Mouse (Mus musculus) adipocyte (in vitro differentiated cells): ENCODE data around the gene Kctd20.

Experiments
- DNase-seq: peaks from one replicate; pipeline ENCODE4 v3.0.0-alpha.2; 2016; ENCODE audit warnings: low spot score

The Kctd20 gene

DNA sequence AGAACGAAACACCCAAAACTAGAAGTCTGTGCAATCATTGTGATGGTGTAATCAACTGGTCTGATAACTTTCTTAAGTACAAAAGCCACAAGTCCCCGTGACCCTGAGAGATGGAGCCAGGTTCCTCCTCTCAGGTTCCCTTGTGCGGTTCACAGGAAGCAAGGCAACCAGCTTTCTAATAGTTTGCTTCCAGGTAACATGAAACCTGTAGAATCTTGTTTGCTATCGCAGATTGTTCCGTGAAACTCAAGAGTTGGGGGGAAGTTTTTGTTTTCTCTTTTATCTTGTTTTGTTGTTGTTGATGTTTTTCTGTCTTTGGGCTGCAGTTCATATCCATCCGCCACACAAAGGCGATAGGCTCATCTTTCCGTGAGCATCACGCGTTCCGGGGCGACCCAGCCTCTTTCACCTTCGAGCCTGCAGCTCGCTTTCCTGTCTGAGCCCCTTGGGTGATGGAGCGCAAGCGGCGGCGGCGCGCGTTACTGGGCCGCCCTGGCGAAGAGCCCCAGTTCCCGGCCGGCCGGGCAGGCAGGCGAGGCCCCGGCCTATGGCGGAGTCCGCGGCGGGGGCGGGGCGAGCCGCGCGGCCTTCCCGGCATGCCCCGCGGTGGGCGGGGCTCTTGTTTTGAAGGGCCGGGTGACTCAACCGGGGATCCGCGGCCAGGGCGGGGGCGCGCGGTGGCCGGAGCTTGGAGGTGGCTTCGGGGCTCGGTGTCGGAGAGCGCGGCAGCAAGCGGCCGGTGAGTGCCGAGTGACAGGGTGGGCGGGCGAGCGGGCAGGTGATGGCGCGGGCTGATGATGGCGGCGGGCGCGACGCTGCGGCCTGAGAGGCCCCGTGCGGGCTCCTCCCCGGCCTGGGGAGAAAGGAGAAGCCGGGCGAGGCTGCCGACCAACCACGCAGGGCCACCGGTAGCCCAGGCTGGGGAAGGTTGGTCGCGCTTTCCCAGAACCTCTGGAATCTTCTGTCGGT is at the start of gene Kctd20:
Kctd20 (plus strand) TSS at position 120 of the 969 bp plus-strand sequence.
- peak; percentile 89 for DNase-seq

DNA sequence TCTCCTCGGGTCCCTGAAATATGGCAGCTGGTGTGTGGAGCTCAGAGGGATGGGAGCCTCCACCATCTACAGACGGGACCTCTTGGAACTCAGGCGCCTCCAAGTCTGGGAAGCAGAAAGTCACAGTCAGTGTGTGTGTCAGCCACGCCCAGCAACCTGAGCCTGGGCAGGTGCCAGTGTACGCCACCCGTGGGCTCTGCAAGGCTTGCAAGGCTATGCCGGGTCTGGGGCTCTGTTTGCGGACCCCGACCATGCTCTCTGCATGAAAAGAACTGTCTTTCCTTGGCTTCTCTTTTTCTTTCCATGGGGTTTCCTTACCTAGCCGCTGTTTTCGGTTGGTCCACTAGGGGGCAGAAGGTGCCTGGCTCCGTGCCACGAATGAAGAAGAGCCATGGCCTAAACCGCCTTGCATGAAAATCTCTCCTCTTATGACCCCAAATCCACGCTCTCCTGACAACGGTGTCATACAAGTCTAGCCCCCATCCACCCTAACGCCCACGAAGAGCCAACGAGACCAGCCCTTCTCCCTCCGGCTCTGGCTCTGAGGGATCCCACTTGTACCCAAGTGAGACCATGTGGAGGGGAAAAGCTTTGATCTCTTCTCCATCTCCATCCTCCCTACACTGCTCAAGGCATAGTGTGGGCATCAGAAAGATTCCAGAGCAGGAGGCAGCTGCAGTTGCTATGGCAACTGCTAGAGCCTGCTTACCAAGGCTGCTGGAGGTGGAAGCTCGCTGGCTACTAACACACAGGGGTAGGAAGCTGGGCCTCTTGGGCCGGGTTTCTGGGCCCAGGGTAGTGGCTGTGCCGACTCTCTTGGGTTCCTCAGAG is 47.0 kb upstream of the Kctd20 start:
- peak; percentile 65 for DNase-seq

DNA sequence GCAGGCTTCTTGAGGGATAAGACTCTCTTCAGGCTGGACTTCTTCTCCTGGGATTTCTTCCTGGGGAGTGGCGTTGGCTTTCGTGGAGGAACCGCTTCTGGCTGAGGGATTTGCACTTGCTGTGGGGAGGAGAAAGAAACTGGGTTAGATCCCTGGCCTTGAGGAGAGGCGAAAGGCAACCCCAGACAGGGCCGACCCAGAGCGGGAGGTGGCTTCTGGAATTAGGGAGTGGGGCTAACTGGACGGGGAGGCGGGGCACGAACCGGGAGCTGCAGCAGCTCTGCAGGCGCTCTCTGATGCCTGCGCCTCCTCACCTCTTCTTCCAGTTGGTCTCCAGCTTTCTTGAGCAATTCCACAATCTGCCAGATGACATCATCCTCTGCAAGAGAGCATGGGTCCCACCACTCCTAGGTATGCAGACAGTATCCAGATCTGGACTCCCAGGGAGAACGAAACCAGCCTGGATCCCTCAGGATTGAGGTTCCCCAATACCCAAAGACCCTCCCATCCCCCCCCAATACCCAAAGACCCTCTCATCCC is 46.3 kb upstream of the Kctd20 start:
- DNase-seq = no peak

DNA sequence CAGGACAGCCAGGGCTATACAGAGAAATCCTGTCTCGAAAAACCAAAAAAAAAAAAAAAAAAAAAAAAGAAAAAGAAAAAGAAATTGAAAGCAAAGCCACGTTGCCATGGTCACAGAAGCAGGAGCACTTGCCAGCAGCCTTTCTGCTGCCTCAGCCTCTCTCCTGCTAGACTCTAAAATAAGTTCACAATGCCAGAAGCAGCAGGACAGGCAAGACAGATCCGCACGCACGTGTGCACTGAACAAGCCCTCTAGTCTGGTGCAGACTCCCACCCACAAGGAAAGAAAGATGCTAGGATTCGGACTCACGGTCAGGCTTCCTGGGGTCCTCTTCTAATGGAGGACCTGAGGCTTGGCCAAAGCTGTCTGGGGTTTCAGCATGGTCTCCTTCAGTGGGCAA is 43.8 kb upstream of the Kctd20 start:
- DNase-seq = peak; percentile 52

DNA sequence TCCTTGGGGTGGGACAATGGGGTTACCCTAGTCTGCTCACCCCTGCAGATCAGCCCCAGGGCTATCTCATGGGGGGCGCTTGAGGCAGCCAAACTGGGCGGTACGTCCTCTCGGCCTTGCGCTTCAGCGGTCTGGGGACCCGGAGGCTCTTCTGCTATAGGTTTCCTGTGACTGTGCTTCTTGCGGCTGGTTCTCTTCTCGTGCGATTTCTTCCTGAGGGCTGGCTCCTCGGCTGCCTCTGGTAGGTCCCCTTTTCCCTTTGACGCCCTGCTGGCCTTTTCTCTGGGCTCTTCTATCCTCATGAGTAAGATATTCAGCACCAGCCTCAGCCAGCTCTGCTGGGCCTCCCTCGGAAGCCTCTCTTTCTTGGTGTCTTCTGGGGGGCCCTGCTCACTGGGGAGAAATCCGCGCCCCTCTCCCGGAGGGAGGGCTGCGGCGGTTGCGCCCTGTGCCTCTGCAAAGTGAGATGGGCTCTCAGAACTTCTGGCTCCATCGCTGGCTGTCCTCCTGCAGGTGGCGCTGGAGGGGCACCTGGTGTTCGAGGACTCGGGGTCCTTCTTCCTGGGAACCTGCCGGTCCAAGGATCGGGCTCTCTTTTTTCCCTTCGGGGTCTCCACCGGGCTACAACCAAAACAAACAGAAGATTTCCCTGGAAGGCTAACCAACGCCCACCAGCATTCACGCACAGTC is 42.4 kb upstream of the Kctd20 start:
- no peak for DNase-seq

DNA sequence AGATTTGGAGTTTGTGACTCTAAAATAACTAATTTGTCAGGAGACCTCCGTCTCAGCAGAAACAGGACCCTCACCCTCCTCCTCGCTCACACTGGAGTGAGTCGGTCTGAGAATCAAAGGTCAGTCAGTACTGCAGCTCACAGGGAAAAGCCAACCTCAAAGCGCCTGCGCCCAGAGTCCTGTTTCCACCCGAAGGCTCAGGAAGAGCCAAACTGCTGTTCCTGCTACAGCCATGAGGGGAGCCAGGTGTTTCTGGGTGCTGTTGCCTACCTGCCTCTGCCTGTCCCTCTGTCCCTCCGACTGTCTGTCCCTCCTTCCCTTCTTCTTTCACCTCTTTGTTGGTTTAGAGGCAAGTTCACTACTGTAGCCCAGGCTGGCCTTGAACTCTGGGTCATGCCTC is 41.6 kb upstream of the Kctd20 start:
- no peak for DNase-seq

DNA sequence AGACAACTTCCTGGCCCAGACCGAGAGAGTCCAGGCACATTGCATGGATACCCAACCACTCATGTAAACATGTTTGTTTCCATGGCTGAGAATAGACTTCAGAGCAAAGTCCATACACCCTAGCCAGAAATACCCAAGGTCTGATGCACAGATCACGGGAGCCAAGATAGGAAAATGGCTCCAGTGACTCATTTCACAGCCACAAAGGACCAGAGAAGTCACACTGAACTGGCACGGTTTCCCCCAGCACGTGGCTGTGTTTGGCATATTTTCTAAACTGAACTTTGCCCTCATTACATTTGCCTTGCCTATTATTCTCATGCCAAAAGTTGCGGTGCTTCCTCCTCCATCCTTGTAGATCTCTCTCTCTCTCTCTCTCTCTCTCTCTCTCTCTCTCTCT is 38.5 kb upstream of the Kctd20 start:
- DNase-seq = peak; percentile 97

DNA sequence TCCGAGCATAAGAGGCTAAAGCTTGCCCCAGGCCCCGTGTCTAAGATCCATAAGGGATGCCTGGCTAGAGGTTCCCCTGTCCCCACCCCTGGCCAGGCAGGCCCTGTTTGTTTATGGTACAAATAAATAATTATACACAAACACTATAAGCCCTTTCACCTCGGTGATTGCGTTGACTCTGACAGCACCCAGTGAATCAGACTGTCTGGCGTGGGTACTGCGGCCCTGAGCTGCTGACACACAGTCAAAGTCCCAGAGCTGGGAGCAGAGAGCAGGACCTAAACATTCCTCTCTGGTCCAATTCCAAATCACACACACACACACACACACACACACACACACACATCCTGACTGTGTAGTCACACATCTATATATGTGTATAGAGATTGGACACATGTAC is 37.8 kb upstream of the Kctd20 start:
- DNase-seq = peak; percentile 53

DNA sequence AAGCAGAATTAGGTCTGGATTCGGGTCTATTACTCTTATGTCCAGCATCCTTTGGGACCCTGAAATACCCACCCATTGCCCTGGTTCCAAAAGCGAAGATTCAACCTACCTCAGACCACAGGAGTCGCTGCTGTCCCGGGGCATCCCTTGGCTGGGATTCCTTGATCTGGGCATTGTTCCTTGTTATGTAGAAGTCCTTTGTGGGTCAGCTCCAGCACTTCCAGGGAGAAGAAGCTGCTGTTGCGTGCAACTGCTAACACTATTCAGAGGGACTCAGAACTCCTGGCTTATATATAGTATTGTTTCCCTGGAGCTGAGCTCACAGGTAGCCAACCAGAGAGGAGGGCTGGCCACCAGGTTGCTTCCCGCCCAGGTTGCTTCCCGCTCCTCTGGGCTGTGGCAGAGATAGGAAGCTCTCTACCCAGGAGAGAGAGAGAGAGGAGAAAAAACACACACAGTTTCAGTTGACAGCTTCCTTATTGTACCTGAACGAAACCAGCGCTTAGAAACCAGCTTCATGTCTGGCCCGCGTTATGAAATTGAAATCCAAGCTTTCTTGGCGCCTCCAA is 36.6 kb upstream of the Kctd20 start, which contains the start of gene 4930539E08Rik:
4930539E08Rik (minus strand) TSS at position 265 of the 569 bp plus-strand sequence.
- no peak for DNase-seq

DNA sequence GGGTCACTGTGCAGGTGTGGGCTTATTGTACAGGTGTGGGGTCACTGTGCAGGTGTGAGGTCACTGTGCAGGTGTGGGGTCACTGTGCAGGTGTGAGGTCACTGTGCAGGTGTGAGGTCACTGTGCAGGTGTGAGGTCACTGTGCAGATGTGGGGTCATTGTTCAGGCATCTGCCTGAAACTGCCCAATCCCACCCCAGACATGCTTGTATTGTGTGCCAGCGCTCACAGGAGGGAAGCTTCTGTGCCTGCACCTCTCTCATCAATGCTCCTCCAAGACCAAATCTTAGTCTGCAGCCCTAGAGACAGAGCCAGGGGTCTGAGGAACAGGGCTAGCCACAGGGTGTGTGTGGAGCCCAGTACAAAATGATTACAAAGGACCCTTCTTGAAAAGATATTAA is 35.2 kb upstream of the Kctd20 start:
- DNase-seq = no peak

DNA sequence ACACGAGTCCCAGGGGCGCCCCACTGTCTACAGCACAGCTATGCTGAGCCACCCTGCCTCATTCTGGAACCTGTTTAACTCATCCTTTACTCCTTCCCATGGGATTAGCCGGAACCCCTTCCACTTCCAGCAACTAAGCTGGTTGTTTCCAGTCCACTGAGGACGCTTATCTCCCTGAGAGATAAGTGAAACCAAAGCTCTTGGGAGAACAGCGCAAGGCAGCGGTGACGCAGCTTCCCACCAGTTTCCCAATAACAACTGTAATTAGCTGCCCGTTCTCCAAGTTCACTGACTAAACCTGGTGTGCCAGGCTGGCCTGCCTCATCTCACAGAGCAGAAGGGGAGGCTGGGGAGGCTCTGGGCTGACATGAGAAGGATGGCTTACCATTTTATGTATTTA is 30.7 kb upstream of the Kctd20 start:
- no peak for DNase-seq

DNA sequence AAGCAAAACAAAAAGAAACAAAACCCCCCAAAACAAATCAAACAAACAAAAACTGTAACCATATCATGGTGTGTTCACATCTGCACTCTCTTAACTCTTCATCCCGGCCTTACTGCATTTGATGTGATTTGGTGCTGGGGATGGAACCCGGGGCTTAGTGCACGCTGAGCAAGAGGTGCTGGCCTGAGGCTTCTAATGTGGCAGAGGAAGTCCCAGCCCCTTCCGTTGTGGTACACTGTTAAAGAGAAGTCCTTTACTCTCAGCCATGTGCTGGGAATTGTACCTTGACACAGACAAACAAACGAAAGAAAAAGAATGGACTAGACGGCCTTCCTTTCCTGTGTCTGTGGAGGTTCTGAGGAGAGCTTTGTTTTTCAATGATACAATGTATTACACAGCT is 29.7 kb upstream of the Kctd20 start:
- DNase-seq = no peak

DNA sequence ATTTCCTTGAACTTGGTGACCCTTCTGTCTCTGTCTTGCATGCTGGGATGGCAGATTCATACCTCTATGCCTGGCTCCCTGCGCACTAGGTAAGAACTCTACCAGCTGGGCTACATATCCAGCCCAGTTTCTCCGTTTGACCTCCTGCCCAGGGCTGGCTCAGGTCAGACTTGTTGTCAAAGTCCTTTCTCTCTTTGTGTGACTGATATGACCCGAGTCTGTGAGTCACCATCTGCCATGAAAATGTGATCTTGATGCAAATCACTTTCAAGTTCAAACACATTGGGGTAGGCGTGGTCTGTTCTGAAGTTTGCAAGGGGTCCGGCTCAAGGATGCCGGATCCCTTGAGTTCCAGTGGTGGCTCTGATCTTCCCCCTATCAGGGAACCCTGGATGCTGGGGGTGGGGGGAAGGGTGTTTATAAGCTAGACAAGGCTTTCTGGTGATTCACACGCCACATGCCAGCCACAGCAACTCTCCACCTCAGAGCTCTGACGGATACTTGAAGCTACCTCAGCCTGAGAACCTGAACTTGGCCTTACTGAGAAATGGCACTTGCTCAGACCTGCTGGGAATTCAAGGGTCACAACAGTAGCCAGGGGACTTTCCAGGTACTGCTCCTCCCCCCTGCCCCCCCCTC is 26.7 kb upstream of the Kctd20 start:
- DNase-seq = no peak

DNA sequence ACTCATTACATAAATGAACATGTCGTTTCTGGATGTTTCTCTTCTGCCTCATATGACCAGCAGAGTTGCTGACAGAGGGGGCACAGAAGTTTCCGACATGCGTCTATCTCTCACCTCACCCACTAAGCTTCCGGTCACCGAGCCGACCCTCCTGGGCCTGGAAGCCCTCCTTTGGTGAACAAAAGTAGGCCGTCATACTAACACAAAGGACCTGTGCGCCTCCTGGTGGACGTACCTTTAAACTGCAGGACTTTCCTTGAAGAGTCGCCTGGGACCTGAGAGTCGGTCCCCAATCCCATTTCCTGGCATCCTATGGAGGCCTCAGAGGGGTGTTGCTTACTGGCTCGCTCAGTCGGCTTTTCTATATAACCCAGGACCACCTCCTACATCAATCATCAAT is 25.4 kb upstream of the Kctd20 start:
- DNase-seq = peak; percentile 81

DNA sequence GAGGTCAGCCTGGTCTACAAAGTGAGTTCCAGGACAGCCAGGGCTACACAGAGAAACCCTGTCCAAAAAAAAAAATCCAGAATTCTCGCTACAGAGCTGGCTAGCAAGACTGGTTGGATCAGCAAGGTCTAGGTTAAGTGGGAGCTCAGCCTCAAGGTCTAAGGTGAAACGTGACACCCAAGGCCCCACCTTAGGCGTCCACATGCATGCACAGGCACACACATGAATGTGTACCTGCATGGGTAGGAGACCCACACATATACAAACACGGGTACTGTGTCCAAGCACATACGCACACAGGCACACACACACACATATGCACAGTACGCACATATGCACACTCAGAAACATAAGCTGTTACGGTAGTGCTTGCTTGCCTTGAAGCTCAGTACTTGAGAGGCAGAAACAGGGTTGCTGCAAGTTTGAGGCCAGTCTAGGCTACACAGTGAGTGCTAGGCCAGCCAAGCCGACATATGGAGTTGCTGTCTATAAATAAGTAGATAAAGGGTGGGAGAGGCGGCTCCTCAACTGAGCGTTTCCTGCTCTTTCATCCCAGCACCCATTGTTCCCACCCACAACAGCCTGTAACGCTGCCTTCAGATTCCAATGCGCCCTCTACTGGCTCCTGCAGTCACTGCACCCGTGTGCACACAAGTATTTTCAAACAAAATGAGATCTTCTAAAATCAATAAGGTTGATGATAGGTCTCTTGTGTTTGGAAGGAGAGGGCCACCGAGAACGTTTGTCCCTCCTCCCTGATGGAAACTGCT is 24.7 kb upstream of the Kctd20 start:
- DNase-seq = peak; percentile 62

DNA sequence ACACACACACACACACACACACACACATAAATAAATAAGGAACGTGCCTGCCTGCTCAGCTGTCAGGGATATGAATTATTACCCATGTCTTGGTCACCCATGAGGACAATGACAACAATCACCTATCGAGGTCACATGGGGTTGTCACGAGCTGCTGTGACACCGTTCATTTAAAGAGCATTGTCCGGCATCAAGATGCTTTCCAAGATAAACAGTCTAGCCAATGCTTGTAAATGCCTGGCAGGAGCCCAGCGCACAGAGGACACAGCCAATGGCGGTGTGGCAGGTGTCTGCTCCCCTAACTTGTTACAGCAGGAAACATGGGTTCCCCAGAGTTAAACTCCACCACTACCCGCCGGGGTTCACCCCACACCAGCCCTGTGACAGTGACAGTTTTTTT is 23.7 kb upstream of the Kctd20 start:
- no peak for DNase-seq

DNA sequence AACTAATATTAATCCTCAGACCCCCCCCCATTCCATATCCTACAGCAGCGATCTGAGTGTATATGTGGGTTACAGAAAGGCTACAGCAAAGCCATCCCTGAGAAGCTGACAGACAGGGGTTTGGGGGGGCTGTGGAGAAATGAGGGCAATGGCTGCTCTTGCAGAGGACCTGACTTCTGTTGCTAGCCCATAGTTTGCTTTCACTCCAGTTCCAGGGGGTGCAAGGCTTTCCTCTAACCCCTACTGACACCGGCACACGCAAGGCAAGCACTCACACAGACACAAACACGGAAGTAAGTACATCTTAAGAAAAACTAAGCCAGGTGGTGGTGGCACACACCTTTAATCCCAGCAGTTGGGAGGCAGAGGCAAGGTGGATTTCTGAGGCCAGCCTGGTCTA is 22.4 kb upstream of the Kctd20 start:
- no peak for DNase-seq

DNA sequence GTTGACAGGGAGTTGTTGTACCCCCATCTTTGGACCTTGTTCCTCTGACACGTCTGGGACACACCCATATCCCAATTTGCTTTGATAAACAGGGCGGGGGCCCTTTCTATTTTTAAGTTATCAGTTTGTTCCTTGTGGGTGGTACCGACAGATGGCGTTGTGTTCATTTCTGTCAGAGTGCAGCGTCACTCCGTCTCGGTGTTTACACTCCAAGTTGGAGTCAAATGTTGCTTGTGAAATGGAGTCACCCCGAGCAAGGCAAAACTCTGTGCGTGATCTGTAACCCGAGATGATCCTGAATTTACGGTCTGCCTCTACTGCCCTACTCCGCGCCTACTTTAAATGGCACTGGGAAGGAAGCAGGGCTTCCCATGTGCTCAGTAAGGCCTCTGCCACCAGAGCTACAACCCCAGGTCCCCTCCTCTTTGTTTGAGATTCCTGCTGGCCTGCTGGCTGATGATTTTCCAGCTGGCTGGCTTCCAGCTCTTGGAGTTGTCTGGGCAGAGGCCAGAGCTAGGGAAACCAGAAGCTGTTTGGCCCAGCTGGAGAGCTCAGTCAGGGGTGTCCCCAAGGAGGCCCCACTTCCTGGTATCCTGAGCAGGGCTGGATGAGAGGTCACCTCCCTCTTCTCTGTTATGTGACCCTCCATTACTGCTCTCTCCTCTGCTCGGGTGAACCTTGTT is 21.2 kb upstream of the Kctd20 start:
- DNase-seq = peak; percentile 99

DNA sequence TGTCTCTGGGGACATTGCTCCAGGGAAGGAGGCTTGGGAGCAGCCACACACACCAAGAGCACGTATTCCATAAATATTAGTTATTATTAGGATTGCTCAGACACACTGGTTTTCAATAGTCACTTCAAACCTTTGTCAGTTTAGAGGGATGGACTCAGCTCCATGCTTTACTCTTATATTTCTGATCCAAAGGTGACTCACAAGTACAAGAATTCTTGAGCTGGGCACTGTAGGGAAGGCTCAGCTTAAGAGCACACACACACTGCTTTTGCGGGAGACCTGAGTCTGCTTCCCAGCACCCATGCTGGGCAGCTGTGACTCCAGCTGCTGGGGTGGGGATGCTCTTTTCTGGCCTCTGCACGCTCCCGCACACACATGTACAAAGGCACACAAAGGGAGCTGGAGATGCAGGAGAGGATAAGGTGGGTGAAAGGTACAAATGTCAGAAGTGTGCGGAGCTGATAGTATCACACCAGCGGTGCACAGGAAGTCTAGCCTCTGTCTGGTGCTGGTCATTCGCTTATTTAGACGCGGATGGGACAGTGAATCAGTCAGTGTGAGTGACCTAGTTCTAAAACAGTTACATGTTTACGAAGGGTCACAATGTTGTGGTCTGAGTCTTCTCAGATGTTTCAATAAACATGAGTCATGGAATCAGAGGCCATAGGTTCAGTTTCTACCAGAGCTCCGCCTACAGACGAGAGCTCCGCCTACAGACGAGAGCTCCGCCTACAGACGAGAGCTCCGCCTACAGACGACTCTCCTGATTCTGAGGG is 20.1 kb upstream of the Kctd20 start:
- peak; percentile 49 for DNase-seq
